ENCODE assay signal across 18 mouse cellular contexts in the genomic region with DNA sequence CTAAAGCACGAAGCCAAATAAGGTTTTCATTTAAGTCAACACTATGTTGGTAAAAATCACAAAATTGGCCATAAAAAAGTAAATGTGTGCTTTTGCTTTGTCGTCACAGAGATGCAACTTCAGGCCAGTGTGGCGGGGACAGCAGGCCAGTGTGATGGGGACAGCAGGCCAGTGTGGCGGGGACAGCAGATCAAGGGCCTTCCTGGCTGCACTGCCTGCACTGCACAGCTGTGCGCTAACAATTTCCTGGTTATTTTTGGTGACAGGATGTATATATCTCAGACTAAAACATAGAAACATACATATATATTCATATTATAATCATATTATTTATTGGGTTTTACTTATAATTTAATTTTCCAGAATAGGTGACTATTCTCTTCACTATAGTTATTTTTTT.
DNase-seq lines count a peak whose midpoint lies in the region; ATAC-seq and TF ChIP-seq lines count a peak whose summit lies in the region.
"Had no signal": no experiment of that assay in that cellular context is flagged by ENCODE, and none has a peak within 500 bp of the region (broad histone marks: within the 10 kb centered on the region; RNA-seq: fewer than 3 reads in every experiment).

No protein-coding gene starts in this region.

- H3K27ac ChIP-seq in forebrain, embryonic 13.5 days = peak overlapping the region; percentile 65
- H3K27ac ChIP-seq in forebrain, embryonic 11.5 days (ENCODE audit: low read depth, low read length) = no peak overlapping the region
- H3K27ac ChIP-seq in lung, embryonic 14.5 days (ENCODE audit: low read depth) = no peak overlapping the region
- H3K27ac ChIP-seq in midbrain, embryonic 15.5 days = no peak overlapping the region
- no peak overlapping the region for H3K27ac ChIP-seq in midbrain, embryonic 14.5 days (replicated peaks; ENCODE audit: low read depth, low read length)
- H3K27ac ChIP-seq in forebrain, embryonic 16.5 days (ENCODE audit: low read length) = peak overlapping the region; percentile 84
- H3K27ac ChIP-seq: embryonic facial prominence, embryonic 13.5 days; heart, embryonic 13.5 days; hindbrain, embryonic 14.5 days had no signal

- no peaks in the 10 kb centered on the region for H3K27me3 ChIP-seq in forebrain, embryonic 13.5 days
- no peaks in the 10 kb centered on the region for H3K27me3 ChIP-seq in forebrain, embryonic 11.5 days (ENCODE audit: control insufficient read depth, insufficient read depth, low read length)
- no peaks in the 10 kb centered on the region for H3K27me3 ChIP-seq in lung, embryonic 14.5 days (ENCODE audit: insufficient read depth, low read length)
- no peaks in the 10 kb centered on the region for H3K27me3 ChIP-seq in midbrain, embryonic 15.5 days (replicated peaks)
- H3K27me3 ChIP-seq in midbrain, embryonic 14.5 days (ENCODE audit: control insufficient read depth, insufficient read depth, low read length) = no peaks in the 10 kb centered on the region
- H3K27me3 ChIP-seq in forebrain, embryonic 16.5 days (replicated peaks; ENCODE audit: control insufficient read depth, insufficient read depth, low read length) = no peaks in the 10 kb centered on the region
- H3K27me3 ChIP-seq: embryonic facial prominence, embryonic 13.5 days; heart, embryonic 13.5 days had no signal

- no peaks in the 10 kb centered on the region for H3K36me3 ChIP-seq in forebrain, embryonic 13.5 days (ENCODE audit: poor library complexity, severe bottlenecking)
- no peaks in the 10 kb centered on the region for H3K36me3 ChIP-seq in forebrain, embryonic 11.5 days (ENCODE audit: control insufficient read depth, insufficient read depth, low read length)
- H3K36me3 ChIP-seq in lung, embryonic 14.5 days (ENCODE audit: insufficient read depth) = no peaks in the 10 kb centered on the region
- no peaks in the 10 kb centered on the region for H3K36me3 ChIP-seq in midbrain, embryonic 15.5 days (replicated peaks)
- H3K36me3 ChIP-seq in midbrain, embryonic 14.5 days (ENCODE audit: control insufficient read depth, insufficient read depth, low read length) = no peaks in the 10 kb centered on the region
- no peaks in the 10 kb centered on the region for H3K36me3 ChIP-seq in forebrain, embryonic 16.5 days (ENCODE audit: control insufficient read depth, insufficient read depth)
- H3K36me3 ChIP-seq: embryonic facial prominence, embryonic 13.5 days; heart, embryonic 13.5 days had no signal

- H3K4me3 ChIP-seq in forebrain, embryonic 13.5 days = no peak overlapping the region
- no peak overlapping the region for H3K4me3 ChIP-seq in forebrain, embryonic 11.5 days (ENCODE audit: low read depth, low read length)
- no peak overlapping the region for H3K4me3 ChIP-seq in lung, embryonic 14.5 days (ENCODE audit: low read depth, low read length)
- no peak overlapping the region for H3K4me3 ChIP-seq in midbrain, embryonic 15.5 days
- no peak overlapping the region for H3K4me3 ChIP-seq in midbrain, embryonic 14.5 days (replicated peaks; ENCODE audit: low read depth, low read length)
- H3K4me3 ChIP-seq in forebrain, embryonic 16.5 days (replicated peaks; ENCODE audit: low read length) = no peak overlapping the region
- H3K4me3 ChIP-seq: embryonic facial prominence, embryonic 13.5 days; heart, embryonic 13.5 days had no signal

- no peaks in the 10 kb centered on the region for H3K9me3 ChIP-seq in forebrain, embryonic 13.5 days (replicated peaks)
- no peaks in the 10 kb centered on the region for H3K9me3 ChIP-seq in forebrain, embryonic 11.5 days (ENCODE audit: control insufficient read depth, low read length)
- no peaks in the 10 kb centered on the region for H3K9me3 ChIP-seq in lung, embryonic 14.5 days (ENCODE audit: low read depth, low read length)
- no peaks in the 10 kb centered on the region for H3K9me3 ChIP-seq in midbrain, embryonic 15.5 days
- H3K9me3 ChIP-seq in midbrain, embryonic 14.5 days (ENCODE audit: control insufficient read depth, low read length) = no peaks in the 10 kb centered on the region
- no peaks in the 10 kb centered on the region for H3K9me3 ChIP-seq in forebrain, embryonic 16.5 days (ENCODE audit: control insufficient read depth, low read length)
- H3K9me3 ChIP-seq: embryonic facial prominence, embryonic 13.5 days; heart, embryonic 13.5 days had no signal

- H3K9ac ChIP-seq in forebrain, embryonic 13.5 days = no peak overlapping the region
- H3K9ac ChIP-seq in forebrain, embryonic 11.5 days (ENCODE audit: low read length) = no peak overlapping the region
- H3K9ac ChIP-seq in lung, embryonic 14.5 days = no peak overlapping the region
- no peak overlapping the region for H3K9ac ChIP-seq in midbrain, embryonic 15.5 days
- H3K9ac ChIP-seq in midbrain, embryonic 14.5 days (replicated peaks; ENCODE audit: low read length) = no peak overlapping the region
- no peak overlapping the region for H3K9ac ChIP-seq in forebrain, embryonic 16.5 days (replicated peaks; ENCODE audit: low read depth, low read length)
- H3K9ac ChIP-seq: embryonic facial prominence, embryonic 13.5 days; heart, embryonic 13.5 days; hindbrain, embryonic 14.5 days had no signal

- no peak for DNase-seq in forebrain, embryonic 11.5 days (ENCODE audit: low spot score)
- peak; percentile 22 for DNase-seq in lung, embryonic 14.5 days
- DNase-seq in lung, postnatal 14 days = no peak
- no peak for DNase-seq in midbrain, embryonic 14.5 days
- no peak for DNase-seq in gastrocnemius, adult 18-20 months (ENCODE audit: low spot score)
- DNase-seq: adrenal gland, postnatal 10 days; cerebellum, adult 18-20 months; cerebellum, adult 9-11 months; cerebellum, postnatal 36 days; gastrocnemius, postnatal 14 days; heart, postnatal 36 days had no signal

- TF ChIP-seq CTCF in lung, embryonic 14.5 days (IDR thresholded peaks at IDR 0.05; ENCODE audit: low read depth) = no peak

- H3K4me2 ChIP-seq in forebrain, embryonic 13.5 days = no peak overlapping the region
- H3K4me2 ChIP-seq in forebrain, embryonic 11.5 days (ENCODE audit: low read depth, low read length, severe bottlenecking) = no peak overlapping the region
- H3K4me2 ChIP-seq in lung, embryonic 14.5 days = no peak overlapping the region
- no peak overlapping the region for H3K4me2 ChIP-seq in midbrain, embryonic 15.5 days
- no peak overlapping the region for H3K4me2 ChIP-seq in midbrain, embryonic 14.5 days (ENCODE audit: low read length)
- H3K4me2 ChIP-seq in forebrain, embryonic 16.5 days (ENCODE audit: low read length) = no peak overlapping the region
- H3K4me2 ChIP-seq: embryonic facial prominence, embryonic 13.5 days had no signal

- H3K4me1 ChIP-seq in forebrain, embryonic 13.5 days = peaks cover 17% of the 10 kb centered on the region
- H3K4me1 ChIP-seq in forebrain, embryonic 11.5 days (replicated peaks; ENCODE audit: control insufficient read depth, insufficient read depth, low read length) = 0 out of 2 replicates have a peak, but pooled peaks cover 2% of the 10 kb centered on the region
- no peaks in the 10 kb centered on the region for H3K4me1 ChIP-seq in lung, embryonic 14.5 days (ENCODE audit: insufficient read depth)
- H3K4me1 ChIP-seq in midbrain, embryonic 15.5 days = peaks cover 6% of the 10 kb centered on the region; the same call in 1 of the 2 replicates
- H3K4me1 ChIP-seq in midbrain, embryonic 14.5 days (ENCODE audit: control insufficient read depth, insufficient read depth, low read length) = 0 out of 2 replicates have a peak, but pooled peaks cover under 1% of the 10 kb centered on the region
- H3K4me1 ChIP-seq in forebrain, embryonic 16.5 days (replicated peaks; ENCODE audit: control insufficient read depth, insufficient read depth, low read length) = peaks cover 17% of the 10 kb centered on the region
- H3K4me1 ChIP-seq: embryonic facial prominence, embryonic 13.5 days had no signal

- WGBS in forebrain, embryonic 13.5 days = 89% methylated on average over 5 of the region's 5 CpGs
- WGBS in forebrain, embryonic 11.5 days = 84% methylated on average over 5 of the region's 5 CpGs
- 60% methylated on average over 5 of the region's 5 CpGs for WGBS in lung, embryonic 14.5 days
- 84% methylated on average over 5 of the region's 5 CpGs for WGBS in midbrain, embryonic 15.5 days
- 81% methylated on average over 5 of the region's 5 CpGs for WGBS in midbrain, embryonic 14.5 days
- WGBS in forebrain, embryonic 16.5 days = 76% methylated on average over 5 of the region's 5 CpGs

- no peak for ATAC-seq in forebrain, embryonic 13.5 days
- ATAC-seq in forebrain, embryonic 11.5 days (replicated peaks; ENCODE audit: low FRiP score) = no peak
- ATAC-seq in lung, embryonic 14.5 days (ENCODE audit: insufficient read depth) = no peak
- ATAC-seq in midbrain, embryonic 15.5 days (replicated peaks) = peak; percentile 63; the same call in 1 of the 2 replicates
- no peak for ATAC-seq in midbrain, embryonic 14.5 days (ENCODE audit: low FRiP score, low TSS enrichment)
- ATAC-seq in forebrain, embryonic 16.5 days = no peak
- ATAC-seq: intestine, embryonic 16.5 days had no signal

Comparison
In these comparisons a context has a peak if more than half of its experiments do, and no peak if none do; other contexts are left out.
1. H3K27ac ChIP-seq: peak in forebrain, embryonic 13.5 days (single experiment) and forebrain, embryonic 16.5 days (single experiment); none in forebrain, embryonic 11.5 days (single experiment), lung, embryonic 14.5 days (single experiment), midbrain, embryonic 15.5 days (single experiment) and midbrain, embryonic 14.5 days (single experiment).